Mouse (Mus musculus): Measurements from ENCODE around the gene Ehbp1l1. TPM values are rescaled to one million over a fixed set of nuclear protein-coding genes. Genes with fewer than 3 reads are reported as not detected.

Ehbp1l1 gene
- total RNA-seq, 1 experiment from 2014 or later, result 174 TPM

DNA sequence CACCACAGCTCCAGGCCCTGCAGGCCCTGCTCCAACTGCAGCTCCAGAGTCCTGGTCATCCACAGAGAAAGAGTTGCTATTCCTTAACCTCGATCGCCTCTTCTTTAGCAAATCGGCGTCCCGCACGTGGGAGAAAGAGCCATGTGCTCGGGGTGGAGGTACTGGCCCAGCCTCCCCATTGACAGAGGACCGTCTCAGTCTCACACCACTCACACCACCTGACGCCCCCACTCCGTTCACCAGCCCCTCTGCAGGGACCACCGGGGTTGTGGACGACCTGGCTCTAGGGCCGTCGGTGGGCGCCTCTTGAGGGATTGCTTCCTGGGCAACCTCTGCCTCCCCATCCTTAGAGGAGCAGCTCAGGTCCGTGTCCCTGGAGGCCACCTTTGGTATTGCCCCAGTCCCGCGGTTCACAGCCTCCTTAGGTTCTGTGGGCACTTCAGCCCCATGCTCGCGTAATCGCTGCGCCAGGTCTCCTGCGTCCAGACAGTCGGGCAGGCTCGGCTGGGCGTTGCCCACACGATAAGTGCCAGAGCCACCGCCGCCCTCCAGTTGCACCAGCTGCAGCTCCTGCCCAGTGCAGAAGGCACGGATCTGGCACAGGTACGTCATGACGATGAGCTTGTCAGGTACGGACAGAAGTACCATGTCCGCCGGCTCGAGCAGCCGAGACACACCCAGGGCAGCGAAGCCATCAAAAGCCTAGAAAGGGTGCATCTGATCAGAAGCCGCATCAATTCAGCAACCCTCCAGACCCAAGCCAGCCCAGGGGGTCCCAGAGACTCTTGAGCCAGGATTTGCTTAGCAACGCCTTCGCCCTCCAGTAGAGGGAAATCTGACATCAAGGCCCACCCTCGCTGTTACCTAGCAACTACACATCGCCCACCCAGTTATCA lies 10.1 kb downstream of the Ehbp1l1 start:
- no peak for ATAC-seq (replicated peaks; ENCODE audit: insufficient number of reproducible peaks, low FRiP score, low TSS enrichment, poor library complexity, severe bottlenecking)

DNA sequence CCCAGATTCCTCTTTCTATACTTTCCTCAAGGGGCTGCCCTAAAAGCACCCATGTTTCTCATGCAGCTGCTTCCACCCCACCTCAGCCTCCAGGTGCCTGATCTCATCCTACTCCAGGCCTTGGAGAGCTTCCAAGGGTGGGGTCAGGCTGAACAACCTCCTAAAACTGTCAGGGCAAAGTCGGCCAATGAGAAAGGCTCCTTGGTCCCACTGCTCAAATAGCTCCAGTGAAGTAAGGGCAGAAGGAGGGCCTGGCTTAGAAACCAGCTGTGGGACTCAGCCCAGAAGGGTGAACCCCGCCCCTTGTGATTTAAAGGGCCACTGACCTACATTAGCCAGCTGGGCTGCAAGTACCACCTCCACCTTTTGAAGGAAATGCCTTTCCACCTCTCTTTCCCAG lies 12.4 kb downstream of the Ehbp1l1 start:
- peak; percentile 23; the same call in 1 of the 2 replicates for ATAC-seq (replicated peaks; ENCODE audit: insufficient number of reproducible peaks, low FRiP score, low TSS enrichment, poor library complexity, severe bottlenecking)

DNA sequence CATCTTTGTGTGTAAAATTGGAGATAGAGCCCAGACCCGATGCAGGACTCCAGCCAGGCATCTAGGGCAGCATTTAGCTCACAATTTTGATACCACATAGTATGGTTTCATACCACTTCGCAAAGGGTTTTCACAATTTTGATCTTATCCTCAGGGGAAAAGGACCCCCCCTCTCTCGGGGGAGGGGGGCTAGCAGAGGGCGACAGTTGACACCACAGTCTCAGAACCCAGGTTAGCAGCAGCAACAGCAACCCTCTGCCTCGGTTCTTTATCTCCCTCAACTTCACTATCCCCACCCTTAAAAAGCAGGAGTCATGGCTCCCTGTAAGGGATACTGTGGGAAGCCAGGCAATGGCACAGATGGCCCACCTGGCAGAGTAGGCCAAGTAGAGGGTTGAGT lies 12.9 kb downstream of the Ehbp1l1 start:
- no peak for ATAC-seq (replicated peaks; ENCODE audit: insufficient number of reproducible peaks, low FRiP score, low TSS enrichment, poor library complexity, severe bottlenecking)

DNA sequence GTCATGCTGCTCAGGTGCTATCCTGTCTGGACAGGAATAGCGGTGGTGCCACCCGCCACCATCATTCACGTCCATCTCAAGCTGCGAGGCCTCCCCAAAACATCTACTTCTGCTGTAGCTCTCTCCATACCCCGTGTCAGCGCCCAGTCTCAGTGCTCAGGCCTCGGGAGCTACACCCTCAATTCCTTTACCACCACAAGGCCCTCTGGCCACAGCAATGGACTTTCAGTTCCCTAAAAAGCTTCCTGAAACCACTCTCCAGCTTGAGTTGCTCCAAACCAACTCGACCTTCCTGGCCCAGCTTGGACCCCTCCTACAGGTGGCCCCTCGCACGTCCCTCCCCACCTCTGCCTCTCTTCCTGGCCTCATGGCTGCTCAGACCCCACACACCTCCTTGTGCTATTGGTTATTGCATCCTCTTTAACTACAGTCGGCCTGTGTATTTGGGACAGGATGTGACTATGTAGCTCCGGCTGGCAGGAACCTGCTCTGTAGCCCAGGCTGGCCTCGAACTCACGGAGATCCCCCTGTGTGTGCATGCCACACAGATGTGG lies 14.1 kb downstream of the Ehbp1l1 start:
- peak; percentile 84 for ATAC-seq (replicated peaks; ENCODE audit: insufficient number of reproducible peaks, low FRiP score, low TSS enrichment, poor library complexity, severe bottlenecking)

DNA sequence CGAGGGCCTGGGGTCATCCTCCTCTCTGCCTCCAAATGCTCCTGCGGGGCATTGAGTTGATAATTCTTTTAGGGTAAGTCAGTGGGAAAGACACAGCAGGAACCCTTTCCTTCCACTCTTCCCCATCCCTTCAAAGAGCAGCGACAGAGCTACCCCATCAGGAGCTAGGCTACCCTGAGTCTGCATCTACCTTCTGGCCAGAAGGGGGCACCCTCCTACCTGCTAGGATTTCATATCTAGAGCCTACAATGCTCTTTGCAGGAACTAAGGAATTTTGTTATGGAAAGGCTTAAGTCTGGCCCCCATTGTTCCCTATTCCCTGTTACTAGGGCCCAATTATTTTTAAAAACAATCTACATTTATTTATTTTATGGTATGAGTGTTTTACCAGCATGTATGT lies 14.9 kb downstream of the Ehbp1l1 start:
- ATAC-seq (replicated peaks; ENCODE audit: insufficient number of reproducible peaks, low FRiP score, low TSS enrichment, poor library complexity, severe bottlenecking), result no peak

DNA sequence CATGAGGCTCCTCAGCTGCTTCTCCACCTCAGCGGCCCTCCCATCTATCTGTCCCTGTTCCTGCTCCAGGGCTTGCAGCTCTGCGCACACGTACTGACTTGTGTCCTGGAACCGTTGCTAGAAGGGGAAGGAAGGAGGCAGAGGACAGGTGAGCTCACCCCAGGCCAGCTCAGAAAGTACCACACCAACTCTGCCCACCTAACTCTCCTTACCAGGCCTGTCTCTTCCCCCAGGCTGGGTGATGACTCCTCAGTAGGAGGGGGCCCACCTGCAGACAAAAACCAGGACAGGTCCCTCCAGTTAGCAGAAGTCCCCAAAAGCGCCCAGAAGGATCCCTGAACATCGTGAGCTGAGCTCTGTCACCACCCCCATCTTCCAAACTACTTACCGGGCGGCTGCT lies 15.5 kb downstream of the Ehbp1l1 start:
- no peak for ATAC-seq (replicated peaks; ENCODE audit: insufficient number of reproducible peaks, low FRiP score, low TSS enrichment, poor library complexity, severe bottlenecking)

DNA sequence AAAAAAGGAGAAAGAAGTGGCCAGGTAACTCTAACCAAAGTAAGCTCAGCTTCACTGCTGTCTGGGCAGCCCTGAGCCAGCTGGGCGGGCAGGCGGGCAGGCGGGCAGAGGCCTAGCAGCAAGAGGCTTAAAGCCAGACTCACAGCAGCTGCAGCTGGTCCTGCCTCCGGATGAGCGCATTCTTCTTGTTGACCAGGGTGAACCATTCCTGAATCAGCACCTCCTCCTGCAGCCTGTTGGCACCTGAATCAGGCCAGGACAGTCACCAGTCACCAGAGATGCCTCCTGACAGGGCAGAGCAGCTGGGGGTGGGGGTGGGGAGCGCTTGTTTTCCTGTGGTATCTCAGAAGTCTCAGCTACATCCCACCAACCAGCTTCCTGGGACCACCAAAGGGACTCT lies 16.0 kb downstream of the Ehbp1l1 start:
- no peak for ATAC-seq (replicated peaks; ENCODE audit: insufficient number of reproducible peaks, low FRiP score, low TSS enrichment, poor library complexity, severe bottlenecking)

DNA sequence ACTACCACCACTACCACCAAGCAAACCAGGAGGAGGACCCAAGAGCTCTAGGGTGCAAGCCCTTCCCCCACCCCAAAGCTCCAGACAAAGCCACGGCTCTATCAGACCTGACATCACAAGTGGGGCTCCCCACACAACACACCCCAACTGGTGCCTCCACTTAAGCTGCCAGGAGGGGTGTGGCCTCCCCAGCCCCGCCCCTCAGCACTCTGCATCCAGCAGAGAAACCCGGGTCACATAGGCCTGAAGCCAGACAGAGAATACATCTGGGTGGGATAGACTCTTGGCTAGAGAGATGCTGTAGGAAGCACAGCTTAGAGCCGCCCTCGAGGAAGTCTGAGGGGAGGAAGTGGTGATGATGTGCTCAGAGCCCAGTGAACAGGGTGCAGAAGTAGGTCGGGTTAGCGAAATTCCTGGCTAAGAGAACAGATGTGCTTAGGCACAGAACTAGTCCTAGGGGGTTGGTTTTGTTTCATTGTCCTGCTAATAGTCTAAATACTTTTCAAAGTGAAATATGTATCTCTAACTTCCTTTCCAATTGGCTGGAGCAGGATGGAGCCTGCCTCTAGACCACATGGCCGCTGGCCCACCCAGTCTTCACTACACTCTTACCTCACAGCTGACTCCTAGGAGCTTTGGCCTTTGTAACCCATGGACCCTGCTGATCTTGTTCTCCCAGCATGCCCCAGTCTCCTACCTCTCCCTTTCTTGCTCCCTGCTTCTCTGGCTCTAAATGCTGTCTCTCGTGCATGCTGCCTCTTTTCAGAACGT lies 21.1 kb downstream of the Ehbp1l1 start:
- peak; percentile 45 for ATAC-seq (replicated peaks; ENCODE audit: insufficient number of reproducible peaks, low FRiP score, low TSS enrichment, poor library complexity, severe bottlenecking)

DNA sequence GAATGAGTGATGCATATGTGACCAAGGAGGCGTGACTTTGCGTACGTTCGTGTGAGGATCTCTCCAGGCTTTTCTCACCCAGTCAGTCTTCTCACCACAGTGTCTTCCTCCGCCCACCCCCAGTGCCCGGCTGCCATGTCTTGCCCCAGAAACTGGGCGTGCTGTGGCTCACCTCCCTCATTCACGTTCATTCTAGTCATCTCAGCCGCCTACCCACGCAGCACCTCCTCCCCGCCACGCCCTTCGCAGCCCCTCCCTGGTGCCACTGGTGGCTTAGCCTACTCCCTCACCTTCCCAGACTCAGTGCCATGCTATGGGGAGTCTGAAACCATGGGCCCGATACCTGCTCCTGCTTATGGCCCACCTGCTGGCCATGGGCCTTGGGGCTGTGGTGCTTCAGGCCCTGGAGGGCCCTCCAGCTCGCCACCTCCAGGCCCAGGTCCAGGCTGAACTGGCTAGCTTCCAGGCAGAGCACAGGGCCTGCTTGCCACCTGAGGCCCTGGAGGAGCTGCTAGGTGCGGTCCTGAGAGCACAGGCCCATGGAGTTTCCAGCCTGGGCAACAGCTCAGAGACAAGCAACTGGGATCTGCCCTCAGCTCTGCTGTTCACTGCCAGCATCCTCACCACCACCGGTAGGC lies 21.8 kb downstream of the Ehbp1l1 start, which contains the start of gene Kcnk7:
Kcnk7 (plus strand) TSS at position 205 of the 638 bp plus-strand sequence.
- peak; percentile 18; the same call in 1 of the 2 replicates for ATAC-seq (replicated peaks; ENCODE audit: insufficient number of reproducible peaks, low FRiP score, low TSS enrichment, poor library complexity, severe bottlenecking)

DNA sequence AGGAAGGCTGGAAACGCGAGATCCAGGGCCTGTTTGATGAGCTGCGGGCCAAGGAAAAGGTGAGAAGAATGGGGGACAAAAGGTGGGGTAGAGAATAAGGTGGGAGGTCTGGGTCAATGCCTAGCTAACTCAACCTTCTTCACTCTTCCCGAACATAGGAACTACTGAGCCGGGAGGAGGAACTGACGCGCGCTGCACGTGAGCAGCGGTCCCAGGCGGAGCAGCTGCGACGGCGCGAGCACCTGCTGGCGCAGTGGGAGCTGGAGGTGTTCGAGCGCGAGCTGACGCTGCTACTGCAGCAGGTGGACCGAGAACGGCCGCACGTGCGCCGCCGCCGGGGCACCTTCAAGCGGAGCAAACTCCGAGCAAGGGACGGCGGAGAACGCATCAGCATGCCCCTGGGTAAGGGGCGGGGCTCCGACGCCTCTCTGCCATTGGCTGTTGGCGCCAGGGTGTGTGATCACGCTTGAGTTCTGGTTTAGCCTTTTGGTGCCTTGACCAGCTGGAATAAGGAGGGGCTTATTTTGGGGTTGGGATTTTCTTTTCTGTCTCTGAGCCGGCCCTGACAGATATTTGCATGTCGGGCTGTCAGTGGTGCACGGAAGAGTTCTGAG lies 30.2 kb downstream of the Ehbp1l1 start:
- ATAC-seq (replicated peaks; ENCODE audit: insufficient number of reproducible peaks, low FRiP score, low TSS enrichment, poor library complexity, severe bottlenecking), result no peak

DNA sequence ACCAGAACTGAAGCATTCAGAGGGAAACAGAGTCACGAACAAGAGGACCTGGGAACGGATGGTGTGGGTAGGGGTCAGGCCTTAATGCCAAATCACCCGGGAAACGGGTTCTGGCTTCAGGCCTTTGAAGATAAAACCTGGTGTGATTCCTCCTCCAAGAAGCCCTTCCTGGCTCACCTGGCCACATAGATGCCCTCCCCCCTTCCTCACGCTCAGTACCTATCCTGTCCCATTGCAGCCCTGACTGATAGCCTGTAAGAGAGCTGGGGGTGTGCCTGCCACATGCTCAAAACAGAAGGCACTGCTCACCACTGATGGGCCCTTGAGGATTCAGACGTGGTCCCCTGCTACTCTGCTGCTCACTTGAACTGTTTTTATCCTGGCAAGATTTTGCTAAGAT lies 32.3 kb downstream of the Ehbp1l1 start:
- no peak for ATAC-seq (replicated peaks; ENCODE audit: insufficient number of reproducible peaks, low FRiP score, low TSS enrichment, poor library complexity, severe bottlenecking)

DNA sequence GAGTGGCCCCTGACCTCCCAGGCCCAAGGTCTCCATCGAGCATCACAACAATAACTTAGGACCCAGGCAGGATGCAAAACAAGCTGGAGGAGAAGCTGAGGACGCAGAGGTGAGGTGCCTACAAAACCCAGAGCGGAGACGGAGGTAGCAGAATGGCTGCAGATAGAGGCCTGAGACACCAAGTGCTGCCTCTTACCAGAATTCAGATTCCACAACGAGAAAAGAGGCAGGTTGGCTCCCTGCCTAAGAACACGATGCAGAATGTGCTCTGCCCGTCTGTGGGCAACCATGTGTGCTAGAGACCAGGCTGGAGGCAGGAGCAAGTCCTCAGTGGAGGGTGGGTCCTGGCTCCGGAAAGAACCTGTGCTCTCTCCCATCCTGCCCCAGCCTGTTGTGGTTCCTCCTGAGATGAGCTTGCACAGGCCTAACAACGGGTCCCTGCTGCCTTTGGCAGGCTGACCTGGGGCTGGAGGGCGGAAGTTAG lies 33.2 kb downstream of the Ehbp1l1 start:
- ATAC-seq (replicated peaks; ENCODE audit: insufficient number of reproducible peaks, low FRiP score, low TSS enrichment, poor library complexity, severe bottlenecking), result no peak

DNA sequence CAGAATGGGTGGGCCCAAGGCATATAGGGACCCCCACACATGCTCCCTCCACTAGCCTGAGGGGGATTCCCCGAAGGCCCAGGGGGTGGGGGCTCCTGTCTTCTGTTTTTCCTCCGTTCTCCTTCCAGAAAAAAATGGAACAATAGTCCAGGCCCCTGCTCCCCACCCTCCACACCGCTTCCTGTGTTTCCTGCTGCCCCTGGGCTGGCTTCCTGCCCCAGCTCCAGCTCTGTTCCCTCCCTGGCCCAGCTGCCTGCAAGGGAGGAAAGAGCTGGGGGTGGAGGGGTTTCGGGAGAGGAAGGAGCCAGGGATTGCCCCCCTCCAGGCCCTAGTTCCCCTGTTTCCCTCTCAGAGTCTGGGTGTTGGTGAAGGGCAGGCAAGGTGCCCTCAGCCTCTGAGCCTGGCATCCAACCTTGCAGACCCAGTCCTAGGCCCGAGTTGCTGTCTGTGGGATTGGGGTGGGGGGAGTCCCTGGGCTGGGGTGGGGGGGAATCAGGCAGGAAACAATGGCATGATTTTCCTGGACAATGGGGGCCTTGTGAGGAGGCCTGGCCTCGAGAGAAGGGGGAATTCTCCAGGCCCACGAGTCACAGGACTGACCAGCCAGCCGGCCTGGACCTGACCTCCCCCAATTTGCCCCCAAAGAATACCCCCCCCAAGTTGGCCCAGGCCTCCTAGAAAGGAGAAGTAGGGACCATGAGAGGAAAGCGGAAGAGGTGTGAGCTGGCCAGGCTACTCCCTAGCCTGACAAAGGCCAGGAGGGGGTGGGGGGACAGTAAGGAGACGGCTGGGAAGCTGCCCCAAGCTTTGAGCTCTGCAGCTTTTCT lies 33.8 kb downstream of the Ehbp1l1 start:
- ATAC-seq (replicated peaks; ENCODE audit: insufficient number of reproducible peaks, low FRiP score, low TSS enrichment, poor library complexity, severe bottlenecking), result 0 out of 2 replicates have a peak, but pooled peaks have one; percentile 13

DNA sequence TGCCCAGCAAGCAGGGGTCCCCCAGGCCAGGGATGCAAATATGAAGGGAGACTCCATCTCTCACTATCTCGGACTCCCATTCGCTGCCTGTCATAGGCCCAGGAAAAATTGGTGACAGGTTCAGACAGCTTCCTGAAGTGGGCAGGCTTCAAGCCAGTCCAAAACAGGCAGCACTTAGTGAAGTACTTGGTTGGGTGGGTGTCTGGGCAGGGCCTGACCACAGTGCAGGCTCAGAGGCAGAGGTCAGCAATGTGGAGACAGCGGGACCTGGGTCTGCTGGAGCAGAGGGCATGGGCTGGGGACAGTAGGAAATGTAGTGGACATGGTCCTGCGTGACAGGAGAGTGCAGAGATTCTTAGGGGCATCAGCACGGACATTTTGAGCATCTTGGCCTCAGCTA lies 34.5 kb downstream of the Ehbp1l1 start:
- no peak for ATAC-seq (replicated peaks; ENCODE audit: insufficient number of reproducible peaks, low FRiP score, low TSS enrichment, poor library complexity, severe bottlenecking)

DNA sequence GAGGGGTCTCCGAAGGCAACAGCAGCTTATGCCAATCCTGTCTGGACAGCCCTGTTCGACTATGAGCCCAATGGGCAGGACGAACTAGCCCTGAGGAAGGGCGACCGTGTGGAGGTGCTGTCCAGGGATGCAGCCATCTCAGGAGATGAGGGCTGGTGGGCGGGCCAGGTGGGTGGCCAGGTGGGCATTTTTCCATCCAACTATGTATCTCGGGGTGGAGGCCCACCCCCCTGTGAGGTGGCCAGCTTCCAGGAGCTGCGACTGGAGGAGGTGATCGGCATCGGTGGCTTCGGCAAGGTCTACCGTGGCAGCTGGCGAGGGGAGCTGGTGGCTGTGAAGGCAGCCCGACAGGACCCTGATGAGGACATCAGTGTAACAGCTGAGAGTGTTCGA lies 35.8 kb downstream of the Ehbp1l1 start:
- no peak for ATAC-seq (replicated peaks; ENCODE audit: insufficient number of reproducible peaks, low FRiP score, low TSS enrichment, poor library complexity, severe bottlenecking)

DNA sequence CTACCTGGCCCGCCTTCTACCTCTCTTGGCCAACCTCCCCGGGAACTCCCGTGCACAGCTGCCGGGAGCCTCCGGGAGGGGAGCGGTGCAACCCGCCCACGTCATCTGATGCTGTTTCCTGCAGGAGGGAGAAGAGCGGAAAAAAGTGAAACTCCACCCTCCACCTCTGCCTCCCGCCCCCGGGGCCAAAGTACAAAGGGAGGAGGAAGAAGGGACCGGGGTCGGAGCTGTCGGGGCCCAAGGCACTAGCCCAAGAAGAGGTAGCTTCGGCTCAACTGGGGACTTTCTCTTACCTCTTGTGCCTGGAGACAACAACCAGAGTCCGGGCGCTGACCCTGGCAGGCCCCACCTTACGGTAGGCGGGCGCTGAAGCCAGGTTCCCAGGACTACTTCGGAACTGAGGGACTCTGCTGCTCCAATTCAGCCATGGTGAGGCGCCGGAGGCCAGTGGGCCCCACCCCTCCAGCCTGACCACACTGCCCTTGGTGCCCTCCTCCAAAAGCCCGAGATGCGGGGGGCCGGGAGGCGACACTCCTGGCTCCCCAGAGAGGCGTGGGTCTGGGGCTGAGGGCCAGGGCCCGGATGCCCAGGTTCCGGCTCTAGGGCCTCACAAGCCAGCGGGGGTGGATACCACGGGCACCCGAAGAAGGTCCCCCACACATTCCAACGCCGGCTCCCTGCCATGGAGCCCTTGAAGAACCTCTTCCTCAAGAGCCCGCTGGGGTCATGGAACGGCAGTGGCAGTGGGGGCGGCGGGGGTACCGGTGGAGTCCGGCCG lies 36.4 kb downstream of the Ehbp1l1 start:
- peak; percentile 46 for ATAC-seq (replicated peaks; ENCODE audit: insufficient number of reproducible peaks, low FRiP score, low TSS enrichment, poor library complexity, severe bottlenecking)

DNA sequence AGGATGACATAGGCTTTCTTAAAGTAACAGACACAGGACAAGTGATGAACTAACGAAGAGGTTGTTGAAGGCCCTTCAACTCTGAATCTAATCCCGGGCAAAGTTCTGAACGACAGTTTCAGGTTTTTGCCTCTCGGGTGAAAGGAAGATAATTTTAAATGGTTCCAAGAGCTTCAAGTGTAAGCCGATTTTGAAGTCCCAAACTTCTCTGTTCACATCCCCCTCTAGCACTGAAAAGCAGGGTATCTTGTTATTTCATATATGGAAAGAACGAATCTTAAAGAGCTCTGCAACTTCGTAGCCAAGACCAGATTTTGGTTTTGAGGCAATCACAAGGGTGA lies 37.1 kb downstream of the Ehbp1l1 start:
- no peak for ATAC-seq (replicated peaks; ENCODE audit: insufficient number of reproducible peaks, low FRiP score, low TSS enrichment, poor library complexity, severe bottlenecking)

Data from monocyte, adult 5-6 weeks (primary cell).